Mouse (Mus musculus): ENCODE data around the gene Mpped2. TPM values are rescaled to one million over a fixed set of nuclear protein-coding genes. Genes with fewer than 3 reads are reported as not detected.

Mpped2 gene
- total RNA-seq, 2 experiments from 2014 or later, result not detected

DNA sequence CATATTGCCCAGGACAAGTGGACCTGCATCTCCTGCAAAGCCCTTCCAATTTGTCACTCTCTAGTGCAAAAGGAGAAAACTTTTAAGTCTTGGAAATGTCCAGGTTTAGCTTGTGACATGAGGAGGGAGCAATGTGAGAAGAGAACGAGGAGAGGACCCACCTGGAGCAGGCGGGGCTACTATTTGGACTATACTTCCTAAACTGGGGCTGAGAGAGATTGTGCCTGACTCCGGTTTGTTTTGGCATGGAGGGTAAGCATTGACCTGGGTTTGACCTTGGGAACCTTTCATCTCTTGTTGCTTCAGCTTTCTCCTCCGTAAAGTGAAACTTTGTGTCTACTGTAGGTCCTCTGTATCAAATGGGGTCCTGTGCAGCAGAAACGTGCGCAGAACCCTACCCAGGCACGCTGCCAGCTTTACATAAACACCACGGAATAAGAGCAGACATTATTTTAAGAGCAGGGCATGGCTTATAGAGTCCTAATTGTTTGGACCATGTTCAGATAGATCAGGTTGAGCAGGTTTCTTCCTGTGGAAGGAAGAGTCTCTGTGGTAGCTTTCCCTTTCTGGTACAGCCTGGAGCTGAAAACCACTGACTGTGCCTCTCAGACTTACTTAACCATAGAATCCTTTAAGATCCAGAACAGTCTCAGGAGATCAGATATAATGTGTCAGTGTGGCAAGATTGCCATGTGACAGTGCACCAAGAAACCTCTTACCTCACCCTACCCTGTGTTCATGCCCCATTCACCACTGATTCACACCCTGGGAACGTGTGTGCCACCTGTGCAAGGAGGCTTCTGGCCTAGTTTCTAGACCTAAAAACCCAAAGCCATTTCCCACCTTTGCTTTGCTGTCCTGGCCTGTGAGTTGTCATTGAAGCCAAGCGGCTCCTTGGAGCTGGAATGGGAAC is 152.0 kb downstream of the Mpped2 start:
- ATAC-seq (replicated peaks; ENCODE audit: low FRiP score, poor library complexity, severe bottlenecking), result no peak

- ATAC-seq (replicated peaks; ENCODE audit: low FRiP score, poor library complexity, severe bottlenecking), result no peak
Observed at GRCm38 (mm10) chr2:106846511-106846910, 153.4 kb downstream of the Mpped2 start.

DNA sequence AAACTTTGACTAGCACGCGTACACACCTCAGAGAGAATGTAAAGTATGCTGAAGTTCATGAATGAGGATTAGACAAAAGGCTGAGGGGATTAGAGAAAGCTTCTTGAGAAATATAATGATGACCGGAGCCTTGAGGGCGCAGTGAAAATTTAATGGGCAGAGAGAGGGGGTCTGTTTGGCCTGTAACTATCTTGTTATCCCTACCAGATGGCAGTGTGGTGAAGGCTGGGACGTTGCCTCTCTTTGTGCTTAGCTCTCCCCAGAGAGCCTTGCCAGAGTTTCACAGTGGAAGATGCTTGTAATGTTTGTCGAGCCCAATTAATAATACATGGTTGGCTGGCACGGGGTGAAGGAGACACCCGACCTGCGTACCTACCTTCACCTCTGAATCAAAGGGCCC is 156.3 kb downstream of the Mpped2 start:
- ATAC-seq (replicated peaks; ENCODE audit: low FRiP score, poor library complexity, severe bottlenecking), result no peak

- ATAC-seq (replicated peaks; ENCODE audit: low FRiP score, poor library complexity, severe bottlenecking), result no peak
Observed at GRCm38 (mm10) chr2:106851515-106851914, 158.4 kb downstream of the Mpped2 start.

DNA sequence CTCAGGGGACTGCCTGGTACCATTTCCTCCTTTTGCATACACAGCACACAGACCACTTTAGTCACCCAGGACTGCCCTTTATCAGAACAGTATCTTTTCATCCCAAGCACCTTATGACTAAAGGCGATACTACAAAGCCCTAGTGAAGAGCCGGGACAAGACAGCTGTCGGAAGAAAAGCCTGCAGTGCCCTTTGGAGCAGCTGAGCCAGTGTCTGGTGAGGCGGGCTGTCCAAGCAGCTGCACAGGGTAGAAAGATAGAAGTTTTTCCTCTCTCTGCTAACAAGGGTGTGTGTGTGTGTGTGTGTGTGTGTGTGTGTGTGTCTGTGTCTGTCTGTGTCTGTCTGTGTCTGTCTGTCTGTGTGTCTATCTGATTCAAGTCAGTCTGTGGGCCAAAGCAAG is 161.1 kb downstream of the Mpped2 start:
- ATAC-seq (replicated peaks; ENCODE audit: low FRiP score, poor library complexity, severe bottlenecking), result no peak

DNA sequence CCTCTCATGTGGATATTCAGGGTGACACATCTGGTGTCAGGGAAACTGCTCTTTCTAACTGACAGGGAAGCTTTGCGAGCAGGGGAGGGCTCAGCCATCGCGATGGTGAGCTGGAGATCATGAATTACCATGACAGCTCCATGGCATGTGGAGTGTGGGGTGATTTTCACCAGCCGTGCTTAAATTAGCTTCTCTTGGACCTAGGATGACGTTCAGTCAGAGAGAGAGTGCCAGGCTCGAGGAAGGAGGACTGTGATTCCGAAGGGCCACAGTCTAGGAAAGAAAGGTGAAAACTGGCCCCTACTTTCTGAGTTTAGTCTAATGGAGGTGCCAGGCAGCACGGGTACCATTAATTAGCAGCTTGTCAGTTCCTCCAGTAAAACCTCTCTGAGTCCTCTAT is 161.7 kb downstream of the Mpped2 start:
- no peak for ATAC-seq (replicated peaks; ENCODE audit: low FRiP score, poor library complexity, severe bottlenecking)

DNA sequence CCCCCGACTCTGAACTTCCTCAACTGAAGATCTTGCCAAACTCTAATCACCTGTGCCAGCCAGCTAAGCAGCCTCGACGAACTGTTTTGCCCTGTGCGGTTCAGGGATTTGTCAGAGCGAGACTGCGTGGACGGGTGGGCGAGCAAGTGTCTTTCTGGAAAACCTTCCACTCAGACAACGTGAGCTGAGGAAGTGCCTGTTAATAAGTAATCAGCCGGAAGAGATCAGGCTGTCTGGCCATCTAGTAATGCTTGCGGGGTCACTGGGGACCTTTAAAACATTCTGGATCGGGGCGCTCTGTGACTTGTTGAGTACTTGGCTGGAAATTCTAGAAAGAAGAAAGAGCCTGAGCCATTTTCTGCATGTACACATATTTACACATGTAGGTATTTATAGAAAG is 162.1 kb downstream of the Mpped2 start:
- ATAC-seq (replicated peaks; ENCODE audit: low FRiP score, poor library complexity, severe bottlenecking), result no peak

DNA sequence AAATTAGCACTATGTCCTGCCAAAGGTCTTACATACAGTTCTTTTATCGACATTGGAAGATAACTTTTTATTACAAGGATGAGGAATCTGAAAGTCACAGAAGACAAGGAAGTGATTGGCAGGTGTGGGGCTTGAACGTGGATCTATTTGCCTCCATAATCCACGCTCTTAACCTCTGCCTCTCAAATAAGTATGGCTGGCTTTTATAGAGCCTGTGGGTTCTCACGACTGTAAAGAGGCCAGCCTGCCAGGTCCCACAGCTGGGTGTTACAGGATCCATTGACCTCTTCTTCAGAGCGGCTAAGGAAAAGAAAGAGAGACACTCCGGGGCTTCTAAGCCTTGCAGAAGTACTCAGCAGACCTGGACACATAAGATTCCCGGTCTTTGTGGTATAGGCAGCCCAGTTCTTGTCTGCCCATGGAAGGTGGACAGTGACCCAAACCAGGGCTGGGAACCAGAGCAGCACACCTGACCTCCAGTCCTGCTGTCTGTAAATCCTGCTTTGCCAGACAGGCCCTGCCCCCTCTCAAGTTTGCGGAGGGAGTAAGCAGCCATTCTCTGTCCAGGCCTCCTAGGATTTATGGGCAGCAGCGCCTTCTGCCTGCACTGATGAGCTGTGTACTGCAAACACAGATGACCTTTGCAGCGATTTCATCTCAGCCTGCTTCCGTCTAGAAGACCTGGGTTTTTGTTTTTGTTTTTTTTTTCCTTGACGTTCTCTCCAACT is 162.7 kb downstream of the Mpped2 start:
- ATAC-seq (replicated peaks; ENCODE audit: low FRiP score, poor library complexity, severe bottlenecking), result no peak

- ATAC-seq (replicated peaks; ENCODE audit: low FRiP score, poor library complexity, severe bottlenecking), result no peak
Observed at GRCm38 (mm10) chr2:106856361-106856961, 163.4 kb downstream of the Mpped2 start.

GRCm38 (mm10) chr2:106857258-106857657 is 164.2 kb downstream of the Mpped2 start:
- ATAC-seq (replicated peaks; ENCODE audit: low FRiP score, poor library complexity, severe bottlenecking), result no peak

DNA sequence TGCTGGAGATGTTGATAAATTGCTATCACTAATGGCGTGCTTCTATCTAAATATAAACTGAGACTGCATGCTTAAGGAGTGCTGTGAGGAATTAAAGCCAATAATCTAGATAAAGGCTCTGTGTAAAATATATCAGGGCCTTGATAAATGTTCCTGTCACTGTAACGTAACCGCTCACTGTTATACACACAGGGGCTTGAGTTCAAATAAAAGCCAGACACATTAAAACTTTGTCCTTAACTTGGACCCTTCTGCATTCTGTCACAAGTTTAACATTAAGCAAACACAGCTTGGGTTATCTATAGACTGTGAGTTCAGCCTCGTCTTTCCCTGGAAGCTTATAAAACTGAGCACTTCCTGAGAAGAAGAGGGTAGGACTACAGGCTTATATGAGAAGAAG is 164.6 kb downstream of the Mpped2 start:
- ATAC-seq (replicated peaks; ENCODE audit: low FRiP score, poor library complexity, severe bottlenecking), result no peak

GRCm38 (mm10) chr2:106860856-106861679 is 168.0 kb downstream of the Mpped2 start:
- ATAC-seq (replicated peaks; ENCODE audit: low FRiP score, poor library complexity, severe bottlenecking), result no peak

GRCm38 (mm10) chr2:106863050-106863653 is 170.1 kb downstream of the Mpped2 start:
- no peak for ATAC-seq (replicated peaks; ENCODE audit: low FRiP score, poor library complexity, severe bottlenecking)

- ATAC-seq (replicated peaks; ENCODE audit: low FRiP score, poor library complexity, severe bottlenecking), result no peak
Observed at GRCm38 (mm10) chr2:106865148-106865786, 172.2 kb downstream of the Mpped2 start.

DNA sequence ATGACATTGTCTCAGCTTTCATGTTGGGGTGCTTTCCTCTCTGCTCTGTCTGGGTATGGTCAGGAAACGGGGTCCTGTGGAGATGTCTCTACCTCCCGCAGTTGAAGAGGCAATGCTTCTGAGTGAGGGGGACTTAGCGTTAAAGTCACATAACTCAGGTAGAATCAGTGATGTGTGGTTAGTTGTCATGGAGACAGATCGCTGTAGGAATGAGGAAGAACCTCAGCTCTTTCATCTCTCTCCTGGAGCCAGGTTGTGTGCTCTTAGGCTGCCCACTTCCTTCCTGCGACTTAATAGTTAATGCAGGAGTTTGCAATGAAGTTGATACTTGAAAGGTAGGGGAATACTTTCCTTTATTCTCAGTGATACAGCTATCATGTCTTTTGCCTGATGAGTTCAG is 173.2 kb downstream of the Mpped2 start:
- no peak for ATAC-seq (replicated peaks; ENCODE audit: low FRiP score, poor library complexity, severe bottlenecking)

DNA sequence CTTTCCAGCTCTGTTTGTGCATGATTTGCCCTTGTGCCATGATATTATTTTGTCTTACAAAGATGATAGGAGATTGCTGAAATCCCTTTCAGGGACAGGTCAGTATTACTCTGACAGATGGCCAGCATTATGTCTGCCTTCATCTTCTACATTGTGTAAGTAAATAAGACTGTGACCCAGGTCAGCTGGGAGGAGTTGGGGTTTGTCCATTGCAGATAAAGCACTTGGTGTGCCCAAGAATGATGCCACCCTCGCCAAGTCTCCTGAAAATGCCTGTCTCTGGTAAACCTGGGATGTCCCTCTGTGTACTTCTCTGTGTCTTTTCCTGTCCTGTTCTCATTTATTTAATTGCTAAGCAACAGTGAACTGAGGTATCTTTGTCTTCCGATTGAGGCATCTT is 177.8 kb downstream of the Mpped2 start:
- ATAC-seq (replicated peaks; ENCODE audit: low FRiP score, poor library complexity, severe bottlenecking), result no peak

DNA sequence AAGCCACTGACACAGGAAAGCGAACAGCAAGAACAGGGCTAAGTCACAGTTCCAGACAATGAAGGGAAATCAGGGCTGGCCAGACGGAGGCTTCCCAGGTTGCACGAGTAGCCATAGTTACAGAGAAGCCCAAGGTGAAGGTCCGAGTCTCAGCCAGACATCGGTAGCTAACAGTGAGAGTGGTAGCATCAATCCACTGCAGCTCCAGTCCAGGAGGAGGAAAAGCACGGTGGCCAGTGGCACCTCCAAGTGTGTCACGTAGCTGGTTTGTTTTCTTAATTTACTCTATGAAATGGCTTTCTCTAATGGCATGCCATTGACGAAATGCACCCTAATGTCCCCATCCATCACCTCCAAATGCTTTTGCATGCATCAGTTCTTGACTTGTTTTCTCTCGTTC is 180.1 kb downstream of the Mpped2 start:
- ATAC-seq (replicated peaks; ENCODE audit: low FRiP score, poor library complexity, severe bottlenecking), result no peak

DNA sequence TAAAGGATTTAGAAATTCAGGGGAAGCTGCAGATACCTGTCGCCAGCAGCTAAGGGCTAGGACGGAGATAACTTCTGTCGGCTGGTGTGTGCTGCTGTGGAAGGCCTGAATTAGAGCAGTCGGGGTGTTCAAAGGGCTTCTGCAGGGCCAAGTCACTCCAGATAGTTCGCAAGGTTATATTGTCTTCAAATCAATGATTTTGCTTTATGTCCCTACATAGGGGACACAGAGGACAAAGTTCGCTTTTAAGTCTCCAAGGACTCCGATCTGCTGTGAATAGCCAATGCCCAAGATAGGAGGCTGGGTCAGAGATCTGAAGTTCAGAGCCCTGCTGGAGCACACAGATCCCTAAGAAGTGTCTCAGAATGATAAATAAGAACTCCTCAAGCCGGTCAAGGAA is 190.3 kb downstream of the Mpped2 start:
- no peak for ATAC-seq (replicated peaks; ENCODE audit: low FRiP score, poor library complexity, severe bottlenecking)

DNA sequence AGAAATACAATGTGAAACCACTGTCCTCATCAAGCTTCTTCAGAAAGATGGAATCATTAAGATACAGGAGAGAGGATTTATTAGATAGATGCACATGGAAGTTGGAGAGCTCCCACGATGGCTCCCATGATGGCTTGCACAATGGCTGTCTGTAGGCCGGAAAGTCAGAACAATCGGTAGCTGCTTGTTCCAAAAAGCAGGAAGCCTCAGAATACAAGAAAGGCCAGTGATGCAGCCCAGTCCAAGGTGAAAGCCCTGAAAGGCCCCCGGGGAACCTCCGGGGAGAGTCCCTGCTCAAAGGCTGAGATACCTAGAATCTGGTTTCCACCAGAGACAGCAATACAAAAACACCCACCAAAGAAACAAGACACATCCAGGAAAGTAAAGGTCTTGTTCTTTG is 195.1 kb downstream of the Mpped2 start:
- ATAC-seq (replicated peaks; ENCODE audit: low FRiP score, poor library complexity, severe bottlenecking), result no peak
